Mouse (Mus musculus) thymus, adult 2 months (tissue): ENCODE results near the gene Ogg1.

Experiments used
- CTCF ChIP-seq: fragments of 200-500 bp; IDR thresholded peaks from 2 replicates; pipeline ENCODE4 v1.5.1; 2012; ENCODE audit warnings: mild to moderate bottlenecking, control low read depth, low read length, moderate library complexity, borderline replicate concordance; ENCODE audit not compliant: control insufficient read depth, poor library complexity, insufficient read depth; ENCODE audit errors: extremely low read depth
- POLR2A ChIP-seq: fragments of 200-500 bp; IDR thresholded peaks from 2 replicates; pipeline ENCODE4 v1.6.1; 2012; ENCODE audit warnings: mild to moderate bottlenecking, low read length, control low read depth, moderate library complexity; ENCODE audit not compliant: control insufficient read depth, poor library complexity, insufficient read depth; ENCODE audit errors: extremely low read depth

GRCm38 (mm10) chr6:113342297-113342696 lies 15.5 kb downstream of the Ogg1 start:
- TF ChIP-seq POLR2A (no peak), CTCF (no peak)
